Mouse (Mus musculus): ENCODE measurements around the gene Usp32.

DNA sequence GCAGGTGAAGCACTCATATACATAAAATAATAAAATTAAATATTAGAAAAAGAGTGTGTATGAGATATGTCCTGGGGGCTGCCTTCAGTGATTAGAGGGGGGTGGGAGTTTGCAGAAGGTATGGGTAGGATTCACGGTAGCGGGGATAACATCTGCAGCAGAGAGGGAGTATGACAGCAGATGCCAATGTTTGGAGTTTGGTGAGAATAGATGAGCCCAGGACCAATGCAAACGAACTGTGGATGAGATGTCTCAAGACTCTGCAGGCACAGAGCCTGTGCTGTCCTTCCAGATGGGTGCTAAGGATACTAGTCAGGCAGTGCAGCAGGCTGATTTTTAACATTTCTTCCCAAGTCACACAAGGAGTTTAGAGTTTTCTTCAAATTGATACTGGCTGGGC is 163.3 kb downstream of the Usp32 start:
- TF ChIP-seq CTCF (IDR thresholded peaks at IDR 0.05) (no peak), POLR2A (IDR thresholded peaks at IDR 0.05; ENCODE audit: insufficient read depth, low read depth, low read length) (no peak), EP300 (IDR thresholded peaks at IDR 0.05; ENCODE audit: insufficient read depth, low read depth, low read length) (no peak)

All from heart, adult 2 months (tissue).